Mouse (Mus musculus): ENCODE measurements at regions not wholly inside any gene's neighbourhood (a gene's known extent, or its start where the extent isn't known, plus 50 kb on each side); places are given as distances from the start of the nearest gene placed in this dataset.

GRCm38 (mm10) chr13:71272431-71272830 is 430.8 kb upstream of the Adamts16 start:
- DNase-seq (ENCODE audit: low spot score) (no peak), ATAC-seq (ENCODE audit: low read depth) (no peak)
- Histone ChIP-seq H3K9me3 (ENCODE audit: control insufficient read depth, low read length) (no peaks in the 10 kb centered on the region), H3K4me2 (ENCODE audit: low read depth, low read length) (no peak overlapping the region), H3K4me3 (ENCODE audit: low read depth, low read length) (no peak overlapping the region), H3K27me3 (replicated peaks; ENCODE audit: control insufficient read depth, insufficient read depth, low read length) (no peaks in the 10 kb centered on the region), H3K27ac (replicated peaks; ENCODE audit: low read depth, low read length) (no peak overlapping the region), H3K9ac (ENCODE audit: low read depth, low read length) (no peak overlapping the region), H3K4me1 (ENCODE audit: control insufficient read depth, insufficient read depth, low read length) (no peaks in the 10 kb centered on the region), H3K36me3 (ENCODE audit: control insufficient read depth, insufficient read depth, low read length) (no peaks in the 10 kb centered on the region)
- WGBS: 59% methylated on average over 5 of the region's 5 CpGs

GRCm38 (mm10) chr13:71271727-71272418 is 430.3 kb upstream of the Adamts16 start:
- DNase-seq (ENCODE audit: low spot score) (no peak), ATAC-seq (ENCODE audit: low read depth) (no peak)
- Histone ChIP-seq H3K9ac (ENCODE audit: low read depth, low read length) (no peak overlapping the region), H3K4me3 (ENCODE audit: low read depth, low read length) (no peak overlapping the region), H3K27me3 (replicated peaks; ENCODE audit: control insufficient read depth, insufficient read depth, low read length) (no peaks in the 10 kb centered on the region), H3K36me3 (ENCODE audit: control insufficient read depth, insufficient read depth, low read length) (no peaks in the 10 kb centered on the region), H3K9me3 (ENCODE audit: control insufficient read depth, low read length) (no peaks in the 10 kb centered on the region), H3K4me2 (ENCODE audit: low read depth, low read length) (no peak overlapping the region), H3K27ac (replicated peaks; ENCODE audit: low read depth, low read length) (no peak overlapping the region), H3K4me1 (ENCODE audit: control insufficient read depth, insufficient read depth, low read length) (no peaks in the 10 kb centered on the region)
- 53% methylated on average over 6 of the region's 6 CpGs for WGBS

- H3K36me3 ChIP-seq (ENCODE audit: control insufficient read depth, insufficient read depth, low read length): no peaks in the 10 kb centered on the region
- no peak overlapping the region for H3K4me3 ChIP-seq (ENCODE audit: low read depth, low read length)
- 77% methylated on average over 8 of the region's 8 CpGs for WGBS
- H3K4me2 ChIP-seq (ENCODE audit: low read depth, low read length): no peak overlapping the region
- no peak overlapping the region for H3K9ac ChIP-seq (ENCODE audit: low read depth, low read length)
- no peaks in the 10 kb centered on the region for H3K4me1 ChIP-seq (ENCODE audit: control insufficient read depth, insufficient read depth, low read length)
- H3K27me3 ChIP-seq (replicated peaks; ENCODE audit: control insufficient read depth, insufficient read depth, low read length): no peaks in the 10 kb centered on the region
- no peak overlapping the region for H3K27ac ChIP-seq (replicated peaks; ENCODE audit: low read depth, low read length)
- DNase-seq (ENCODE audit: low spot score) (no peak), ATAC-seq (ENCODE audit: low read depth) (no peak)
- H3K9me3 ChIP-seq (ENCODE audit: control insufficient read depth, low read length): no peaks in the 10 kb centered on the region
Measured at GRCm38 (mm10) chr13:71270370-71270769, 428.8 kb upstream of the Adamts16 start.

GRCm38 (mm10) chr13:71269496-71269895 is 427.9 kb upstream of the Adamts16 start:
- DNase-seq (ENCODE audit: low spot score) (no peak), ATAC-seq (ENCODE audit: low read depth) (no peak)
- H3K27me3 ChIP-seq (replicated peaks; ENCODE audit: control insufficient read depth, insufficient read depth, low read length): no peaks in the 10 kb centered on the region
- no peaks in the 10 kb centered on the region for H3K36me3 ChIP-seq (ENCODE audit: control insufficient read depth, insufficient read depth, low read length)
- no peak overlapping the region for H3K4me3 ChIP-seq (ENCODE audit: low read depth, low read length)
- H3K27ac ChIP-seq (replicated peaks; ENCODE audit: low read depth, low read length): no peak overlapping the region
- no peak overlapping the region for H3K9ac ChIP-seq (ENCODE audit: low read depth, low read length)
- 55% methylated on average over 2 of the region's 2 CpGs for WGBS
- no peaks in the 10 kb centered on the region for H3K9me3 ChIP-seq (ENCODE audit: control insufficient read depth, low read length)
- H3K4me1 ChIP-seq (ENCODE audit: control insufficient read depth, insufficient read depth, low read length): no peaks in the 10 kb centered on the region
- H3K4me2 ChIP-seq (ENCODE audit: low read depth, low read length): no peak overlapping the region

- Histone ChIP-seq H3K4me2 (ENCODE audit: low read depth, low read length) (no peak overlapping the region), H3K27ac (replicated peaks; ENCODE audit: low read depth, low read length) (no peak overlapping the region), H3K36me3 (ENCODE audit: control insufficient read depth, insufficient read depth, low read length) (no peaks in the 10 kb centered on the region), H3K27me3 (replicated peaks; ENCODE audit: control insufficient read depth, insufficient read depth, low read length) (no peaks in the 10 kb centered on the region; the same call in 1 of the 2 replicates), H3K4me3 (ENCODE audit: low read depth, low read length) (no peak overlapping the region), H3K9me3 (ENCODE audit: control insufficient read depth, low read length) (no peaks in the 10 kb centered on the region), H3K9ac (ENCODE audit: low read depth, low read length) (no peak overlapping the region), H3K4me1 (ENCODE audit: control insufficient read depth, insufficient read depth, low read length) (no peaks in the 10 kb centered on the region)
- 85% methylated on average over 16 of the region's 16 CpGs for WGBS
- ATAC-seq (ENCODE audit: low read depth) (no peak), DNase-seq (ENCODE audit: low spot score) (no peak)
Measured at GRCm38 (mm10) chr13:71263315-71263878, 421.8 kb upstream of the Adamts16 start.

- Histone ChIP-seq H3K4me3 (ENCODE audit: low read depth, low read length) (no peak overlapping the region), H3K9me3 (ENCODE audit: control insufficient read depth, low read length) (no peaks in the 10 kb centered on the region), H3K36me3 (ENCODE audit: control insufficient read depth, insufficient read depth, low read length) (no peaks in the 10 kb centered on the region), H3K27me3 (replicated peaks; ENCODE audit: control insufficient read depth, insufficient read depth, low read length) (no peaks in the 10 kb centered on the region; the same call in 1 of the 2 replicates), H3K9ac (ENCODE audit: low read depth, low read length) (no peak overlapping the region), H3K4me2 (ENCODE audit: low read depth, low read length) (no peak overlapping the region), H3K4me1 (ENCODE audit: control insufficient read depth, insufficient read depth, low read length) (no peaks in the 10 kb centered on the region), H3K27ac (replicated peaks; ENCODE audit: low read depth, low read length) (no peak overlapping the region)
- no peak for DNase-seq (ENCODE audit: low spot score)
- no peak for ATAC-seq (ENCODE audit: low read depth)
- 88% methylated on average over 10 of the region's 10 CpGs for WGBS
Measured at GRCm38 (mm10) chr13:71262575-71263295, 421.1 kb upstream of the Adamts16 start.

GRCm38 (mm10) chr13:71254016-71254415 is 412.4 kb upstream of the Adamts16 start:
- Histone ChIP-seq H3K27ac (replicated peaks; ENCODE audit: low read depth, low read length) (no peak overlapping the region), H3K36me3 (ENCODE audit: control insufficient read depth, insufficient read depth, low read length) (no peaks in the 10 kb centered on the region), H3K4me1 (ENCODE audit: control insufficient read depth, insufficient read depth, low read length) (no peaks in the 10 kb centered on the region), H3K27me3 (replicated peaks; ENCODE audit: control insufficient read depth, insufficient read depth, low read length) (0 out of 2 replicates have a peak, but pooled peaks cover 3% of the 10 kb centered on the region), H3K4me3 (ENCODE audit: low read depth, low read length) (no peak overlapping the region), H3K9ac (ENCODE audit: low read depth, low read length) (no peak overlapping the region), H3K9me3 (ENCODE audit: control insufficient read depth, low read length) (no peaks in the 10 kb centered on the region), H3K4me2 (ENCODE audit: low read depth, low read length) (no peak overlapping the region)
- DNase-seq (ENCODE audit: low spot score): no peak
- WGBS: 89% methylated on average over 2 of the region's 2 CpGs
- no peak for ATAC-seq (ENCODE audit: low read depth)

- Histone ChIP-seq H3K36me3 (ENCODE audit: control insufficient read depth, insufficient read depth, low read length) (no peaks in the 10 kb centered on the region), H3K4me1 (ENCODE audit: control insufficient read depth, insufficient read depth, low read length) (no peaks in the 10 kb centered on the region), H3K9me3 (ENCODE audit: control insufficient read depth, low read length) (no peaks in the 10 kb centered on the region), H3K27me3 (replicated peaks; ENCODE audit: control insufficient read depth, insufficient read depth, low read length) (peaks cover 7% of the 10 kb centered on the region; the same call in 1 of the 2 replicates), H3K9ac (ENCODE audit: low read depth, low read length) (no peak overlapping the region), H3K4me2 (ENCODE audit: low read depth, low read length) (no peak overlapping the region), H3K4me3 (ENCODE audit: low read depth, low read length) (no peak overlapping the region), H3K27ac (replicated peaks; ENCODE audit: low read depth, low read length) (no peak overlapping the region)
- WGBS: 51% methylated on average over 8 of the region's 8 CpGs
- peak; percentile 77 for ATAC-seq (ENCODE audit: low read depth)
- peak; percentile 54 for DNase-seq (ENCODE audit: low spot score)
Measured at GRCm38 (mm10) chr13:71248261-71249031, 406.8 kb upstream of the Adamts16 start.

Data from embryonic facial prominence, embryonic 14.5 days (tissue).